Mouse (Mus musculus): ENCODE measurements around the gene Elmo2. TPM values are rescaled to one million over a fixed set of nuclear protein-coding genes. Genes with fewer than 3 reads are reported as not detected.

The Elmo2 gene
- total RNA-seq, 2 experiments from 2014 or later: 179 to 195 TPM

GRCm38 (mm10) chr2:165323484-165323883 is 2.8 kb downstream of the Elmo2 start:
- no peak for DNase-seq

- no peak for DNase-seq
These were observed 4.1 kb downstream of the Elmo2 start for GRCm38 (mm10) chr2:165321981-165322735.

- DNase-seq: peak in 1 of 2 experiments; percentile 47
These were observed 4.8 kb downstream of the Elmo2 start for GRCm38 (mm10) chr2:165321381-165321888.

- DNase-seq: peak in 1 of 2 experiments; percentile 48
These were observed 5.6 kb downstream of the Elmo2 start for GRCm38 (mm10) chr2:165320531-165321150.

- no peak for DNase-seq
These were observed 6.8 kb downstream of the Elmo2 start for GRCm38 (mm10) chr2:165319503-165319902.

GRCm38 (mm10) chr2:165318941-165319340 is 7.3 kb downstream of the Elmo2 start:
- no peak for DNase-seq

- DNase-seq: no peak
These were observed 8.5 kb downstream of the Elmo2 start for GRCm38 (mm10) chr2:165317621-165318263.

GRCm38 (mm10) chr2:165316837-165317473 is 9.3 kb downstream of the Elmo2 start:
- peak; percentile 75 for DNase-seq

- no peak for DNase-seq
These were observed 10.1 kb downstream of the Elmo2 start for GRCm38 (mm10) chr2:165316204-165316603.

GRCm38 (mm10) chr2:165314197-165314596 is 12.1 kb downstream of the Elmo2 start:
- no peak for DNase-seq

- DNase-seq: no peak
These were observed 13.9 kb downstream of the Elmo2 start for GRCm38 (mm10) chr2:165312381-165312780.

GRCm38 (mm10) chr2:165311577-165311976 is 14.7 kb downstream of the Elmo2 start:
- DNase-seq: no peak

GRCm38 (mm10) chr2:165310818-165311425 is 15.4 kb downstream of the Elmo2 start:
- no peak for DNase-seq

GRCm38 (mm10) chr2:165307801-165308200 is 18.5 kb downstream of the Elmo2 start:
- DNase-seq: no peak

GRCm38 (mm10) chr2:165305438-165305837 is 20.8 kb downstream of the Elmo2 start:
- DNase-seq: no peak

GRCm38 (mm10) chr2:165304819-165305218 is 21.5 kb downstream of the Elmo2 start:
- DNase-seq: no peak

GRCm38 (mm10) chr2:165303354-165304012 is 22.8 kb downstream of the Elmo2 start:
- no peak for DNase-seq

GRCm38 (mm10) chr2:165301409-165301808 is 24.9 kb downstream of the Elmo2 start:
- no peak for DNase-seq

- no peak for DNase-seq
These were observed 25.4 kb downstream of the Elmo2 start for GRCm38 (mm10) chr2:165300885-165301284.

- no peak for DNase-seq
These were observed 25.9 kb downstream of the Elmo2 start for GRCm38 (mm10) chr2:165300424-165300823.

- DNase-seq: no peak
These were observed 28.9 kb downstream of the Elmo2 start for GRCm38 (mm10) chr2:165297429-165297828.

- no peak for DNase-seq
These were observed 29.7 kb downstream of the Elmo2 start for GRCm38 (mm10) chr2:165296571-165296970.

All from layer of hippocampus, postnatal 36 days (tissue).